Mouse (Mus musculus) E14TG2a.4 (cell line): ENCODE measurements at regions not wholly inside any gene's neighbourhood (a gene's known extent, or its start where the extent isn't known, plus 50 kb on each side); places are given as distances from the start of the nearest gene placed in this dataset.

Source experiments
- CTCF ChIP-seq: conservative IDR thresholded peaks from 2 replicates; pipeline ENCODE4 v1.5.1; 2014; ENCODE audit warnings: low read length
- NANOG ChIP-seq: IDR thresholded peaks from 2 replicates; pipeline ENCODE4 v1.6.1; 2014; ENCODE audit warnings: borderline replicate concordance, low read length, mixed read lengths
- POU5F1 ChIP-seq: IDR thresholded peaks from 2 replicates; pipeline ENCODE4 v1.6.1; 2014; ENCODE audit warnings: low read length, borderline replicate concordance

DNA sequence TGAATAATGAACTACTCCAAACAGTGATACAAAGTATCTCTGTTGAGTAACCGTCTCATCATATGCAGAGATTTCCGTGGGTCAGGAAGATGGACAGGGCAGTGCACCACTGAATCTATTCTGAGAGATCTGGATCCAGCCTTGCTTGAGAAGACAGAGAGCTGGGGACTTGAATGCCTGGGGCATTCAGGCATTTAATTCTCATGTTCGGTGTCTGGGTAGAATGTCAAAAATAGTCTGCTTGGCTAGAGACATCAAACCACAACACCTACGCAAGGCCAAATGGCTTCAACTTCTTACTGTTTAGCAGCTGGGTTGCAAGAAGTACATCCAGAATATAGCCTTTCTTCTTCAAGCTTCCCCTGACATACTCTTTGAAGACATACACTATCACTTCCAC lies 194.1 kb upstream of the Tbx18 start:
- TF ChIP-seq NANOG (no peak), CTCF (no peak), POU5F1 (no peak)
